Mouse (Mus musculus): Measurements from ENCODE around the gene Cmtm1.
A peak's percentile ranks its signal among the peaks of the same experiment; 100 is the strongest.
"Not testable (repeated sequence)": the region's sequence is repeated elsewhere in the genome, so short reads cannot be mapped to it uniquely, and the experiment has no call there.

The Cmtm1 gene

DNA sequence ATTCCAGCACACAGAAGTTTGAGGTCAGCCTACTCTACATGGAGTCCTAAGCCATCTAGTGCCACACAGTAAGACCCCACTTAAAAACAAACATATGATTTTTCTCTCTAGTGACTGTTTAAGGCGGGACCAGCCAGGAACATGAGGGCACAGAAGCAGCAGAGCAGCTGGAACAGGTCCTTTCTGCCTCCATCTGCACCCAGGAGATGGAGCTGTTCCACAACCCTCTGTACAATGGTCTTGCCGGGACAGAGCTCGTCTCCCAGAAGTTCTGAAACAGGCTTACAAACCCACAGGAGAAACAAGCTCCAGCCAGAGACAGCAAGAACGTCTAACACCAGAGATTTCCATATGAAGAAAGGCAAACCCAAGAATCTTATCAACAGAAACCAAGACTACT, 3.4 kb upstream of the Cmtm1 start:
- DNase-seq, result no peak

DNA sequence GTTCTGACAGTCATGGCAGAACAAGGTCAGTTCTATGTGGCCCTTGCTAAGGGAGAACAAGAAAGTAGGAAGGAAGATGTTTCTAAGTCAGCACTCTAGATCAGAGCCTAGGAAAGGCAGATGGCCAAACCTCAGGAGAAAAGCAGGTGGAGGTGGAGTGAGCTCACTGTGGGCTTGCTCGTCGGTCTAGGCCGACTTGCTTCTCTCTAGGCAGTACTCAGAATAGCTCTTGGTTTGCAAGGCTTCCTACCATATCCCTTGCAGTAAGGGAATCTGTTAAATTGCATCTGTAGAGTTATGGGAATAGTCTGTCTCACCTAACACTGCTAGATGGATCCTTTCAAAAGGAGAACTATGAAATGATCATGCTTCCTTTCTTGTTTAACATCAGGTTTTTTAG, 2.1 kb upstream of the Cmtm1 start:
- not testable (repeated sequence) for DNase-seq

DNA sequence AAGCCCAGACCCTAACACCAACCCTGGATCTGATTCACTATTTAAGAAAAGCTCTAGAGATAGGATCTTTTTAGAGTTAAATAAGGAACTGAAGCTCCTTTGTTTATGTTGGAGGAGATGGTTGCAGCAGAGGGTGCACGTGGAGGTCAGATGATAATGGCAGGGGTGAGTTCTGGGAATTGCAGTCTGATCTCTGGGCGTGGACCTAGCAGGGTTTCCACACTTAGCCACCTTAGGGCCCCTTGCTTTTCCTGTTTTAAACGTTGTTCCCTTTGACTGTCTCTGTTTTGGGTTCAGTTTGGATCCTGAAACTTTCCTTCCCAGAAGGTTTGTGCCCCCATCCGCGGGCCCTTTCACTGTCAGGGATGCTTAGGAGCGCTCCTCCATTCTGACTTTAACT, 1.6 kb downstream of the Cmtm1 start:
- not testable (repeated sequence) for DNase-seq

DNA sequence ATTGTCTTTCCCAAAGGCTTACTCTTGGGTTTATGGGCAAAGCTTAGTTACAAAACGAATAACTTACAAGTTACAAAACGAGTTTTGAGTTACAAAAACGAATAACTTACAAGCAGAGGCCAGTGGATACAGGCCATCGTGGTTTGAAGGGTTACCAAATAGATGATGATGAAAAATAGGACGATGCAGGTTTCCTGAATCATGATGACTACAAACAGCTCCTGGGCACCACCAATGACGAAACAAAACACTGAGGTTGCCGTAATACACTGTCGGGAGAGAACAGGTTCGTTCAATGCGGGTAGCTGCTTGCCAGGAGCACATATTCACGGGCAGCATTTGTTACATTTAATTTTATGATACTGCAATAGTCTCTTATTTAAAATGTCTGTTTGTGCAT, 5.0 kb downstream of the Cmtm1 start:
- DNase-seq, result no peak

DNA sequence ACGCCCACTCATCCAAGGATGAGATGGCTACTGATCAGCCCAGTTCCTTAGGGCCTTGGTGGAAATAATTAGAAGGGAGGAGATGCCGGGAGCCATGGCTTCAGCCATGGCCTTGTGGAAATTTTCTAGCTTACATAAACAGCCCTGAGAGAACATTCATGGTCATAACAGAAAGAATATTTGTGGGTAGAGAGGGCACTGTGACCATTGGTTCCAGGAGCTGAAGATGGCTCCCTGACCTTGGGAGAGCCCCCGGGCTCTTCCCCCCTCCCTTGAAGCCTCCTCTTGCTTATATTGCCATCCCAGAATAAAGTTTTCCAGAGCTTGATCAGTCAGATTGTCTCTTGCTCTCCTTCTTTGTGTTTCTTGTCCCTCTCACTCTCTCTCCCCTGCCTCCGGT, 7.4 kb downstream of the Cmtm1 start:
- not testable (repeated sequence) for DNase-seq

DNA sequence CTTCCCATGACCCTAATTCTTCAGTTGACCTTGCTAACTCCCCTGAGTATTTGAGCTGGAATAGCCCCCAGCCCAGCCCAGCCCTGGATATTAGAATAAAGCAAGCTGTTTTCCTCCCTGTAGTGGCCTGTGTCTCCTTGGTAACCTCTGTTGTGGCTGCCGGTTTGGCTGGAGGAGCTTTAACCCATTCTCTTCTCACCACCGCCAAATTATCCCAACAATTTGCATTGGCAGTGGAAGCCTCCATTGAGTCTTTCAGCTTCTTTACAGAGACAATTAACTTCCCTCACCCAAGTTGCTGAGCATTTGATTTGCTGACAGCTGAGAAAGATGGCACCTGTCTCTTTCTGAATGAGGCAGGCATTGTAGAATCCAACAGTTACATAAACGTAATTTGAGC, 8.4 kb downstream of the Cmtm1 start:
- DNase-seq, result not testable (repeated sequence)

DNA sequence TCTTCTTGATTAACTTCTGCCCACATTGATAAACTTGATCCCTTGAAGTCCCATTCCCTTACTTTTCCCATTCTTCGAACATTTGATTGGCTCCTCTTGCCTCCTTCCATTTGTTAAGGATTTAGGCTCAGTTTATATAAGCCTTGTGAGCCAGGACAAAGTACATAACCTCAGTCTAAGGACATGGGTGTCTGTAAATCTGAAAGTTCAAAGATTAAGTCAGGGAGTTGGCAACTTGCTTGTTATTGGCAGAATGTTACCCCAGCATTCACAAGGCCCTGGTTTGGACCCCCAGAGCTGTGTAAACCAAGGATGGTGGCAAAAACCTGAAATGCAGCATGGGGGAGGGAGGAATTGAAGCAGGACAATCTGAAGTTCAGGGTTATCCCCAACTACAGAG, 15.5 kb downstream of the Cmtm1 start:
- DNase-seq, result no peak

DNA sequence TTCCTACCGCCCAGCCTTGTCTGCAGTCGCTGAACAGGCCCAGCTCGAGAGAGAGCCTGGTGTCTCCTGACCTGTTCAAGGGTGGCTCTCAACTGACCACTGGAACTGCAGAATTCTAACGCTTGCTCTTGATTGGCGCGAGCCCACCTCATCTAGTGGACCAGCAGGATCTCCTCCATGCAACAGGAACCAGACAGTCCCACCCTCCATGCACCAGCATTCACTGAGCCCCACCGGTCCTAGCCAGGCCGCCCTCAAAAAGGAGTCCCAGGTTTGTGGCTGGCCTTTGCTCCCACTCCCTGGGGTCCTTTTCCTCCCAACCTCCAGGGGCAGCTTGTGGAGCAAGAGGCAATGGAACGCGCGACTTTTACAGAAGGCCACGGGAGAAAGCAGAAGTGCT, 16.9 kb downstream of the Cmtm1 start, which contains the start of gene Cmtm2a:
TSS of gene Cmtm2a (minus strand) at position 101 of the 400 bp plus-strand sequence.
- not testable (repeated sequence) for DNase-seq

DNA sequence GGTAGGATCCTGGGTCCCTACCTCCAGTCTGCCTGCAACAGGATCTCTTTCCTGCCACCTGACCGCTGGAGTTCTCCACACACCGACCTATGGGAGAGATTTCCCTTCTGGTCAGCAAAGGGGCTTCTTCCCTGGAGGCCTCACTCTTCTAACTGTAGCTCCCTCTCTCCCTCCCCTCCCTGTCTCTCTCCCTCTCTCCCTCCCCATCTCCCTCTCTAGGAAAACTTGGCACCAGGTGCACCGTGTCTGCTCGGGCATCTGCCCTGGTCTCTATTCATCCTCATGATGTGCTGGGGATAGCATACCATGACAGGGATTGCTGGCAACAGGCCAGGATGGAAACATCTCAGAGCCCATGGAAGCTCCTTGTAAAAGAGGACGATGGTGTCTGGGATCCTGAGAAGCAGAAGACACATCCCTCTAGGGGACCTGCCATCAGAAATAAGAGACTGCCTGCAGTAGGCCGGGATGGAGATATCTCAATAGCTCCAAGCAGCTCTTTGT, 41.0 kb downstream of the Cmtm1 start:
- DNase-seq, result no peak

DNA sequence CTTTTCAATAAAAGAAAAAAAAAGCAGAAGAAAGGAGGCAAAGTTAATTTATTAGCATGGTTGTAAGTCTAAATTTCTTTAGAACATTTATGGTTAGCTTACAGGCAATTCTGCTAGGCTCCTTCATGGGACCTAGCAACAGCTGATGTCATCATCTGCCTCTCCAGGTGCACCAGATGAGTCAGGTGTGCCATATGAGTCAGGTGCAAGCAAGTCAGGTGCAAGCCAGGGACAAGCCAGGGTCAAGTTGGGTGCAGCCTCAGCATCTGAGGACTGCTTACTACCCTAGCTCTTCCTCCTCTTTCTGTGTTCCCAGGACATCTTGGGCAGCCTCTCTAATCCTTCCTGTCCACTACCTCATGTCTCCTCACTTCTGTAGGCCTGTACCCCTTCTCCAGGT, 41.6 kb downstream of the Cmtm1 start:
- no peak for DNase-seq

DNA sequence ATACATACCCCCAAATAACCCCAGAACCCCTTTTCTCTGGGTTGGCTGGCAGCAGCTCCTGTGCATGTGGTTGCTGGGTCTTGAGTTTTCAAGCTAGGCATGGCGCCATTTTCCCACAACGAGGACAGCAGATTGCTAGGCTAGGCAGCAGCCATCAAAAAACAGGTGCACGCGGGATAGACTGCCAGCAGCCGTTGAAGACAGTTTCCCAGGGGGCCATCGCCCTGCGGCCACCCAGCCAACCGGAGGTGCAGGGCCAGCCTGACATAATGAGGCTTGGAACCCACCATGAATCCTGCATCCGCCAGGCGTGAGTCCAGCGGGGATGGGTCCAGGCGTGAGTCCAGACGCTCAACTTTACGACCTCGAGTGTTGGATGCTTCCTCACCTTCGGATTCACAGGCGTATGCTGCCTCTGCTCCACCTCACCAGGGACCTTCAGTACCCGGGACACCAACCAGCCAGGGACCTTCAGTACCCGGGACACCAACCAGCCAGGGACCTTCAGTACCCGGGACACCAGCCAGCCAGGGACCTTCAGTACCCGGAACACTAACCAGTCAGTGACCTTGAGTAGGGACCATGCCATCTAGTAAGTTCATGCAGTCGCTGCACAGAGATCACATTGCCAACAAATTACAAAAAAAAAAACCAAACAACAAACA, 45.5 kb downstream of the Cmtm1 start:
- DNase-seq, result not testable (repeated sequence)

DNA sequence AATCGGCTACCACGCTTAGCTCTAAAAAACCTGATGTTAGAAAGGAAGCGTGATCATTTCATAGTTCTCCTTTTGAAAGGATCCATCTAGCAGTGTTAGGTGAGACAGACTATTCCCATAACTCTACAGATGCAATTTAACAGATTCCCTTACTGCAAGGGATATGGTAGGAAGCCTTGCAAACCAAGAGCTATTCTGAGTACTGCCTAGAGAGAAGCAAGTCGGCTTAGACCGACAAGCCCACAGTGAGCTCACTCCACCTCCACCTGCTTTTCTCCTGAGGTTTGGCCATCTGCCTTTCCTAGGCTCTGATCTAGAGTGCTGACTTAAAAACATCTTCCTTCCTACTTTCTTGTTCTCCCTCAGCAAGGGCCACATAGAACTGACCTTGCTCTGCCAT, 48.1 kb downstream of the Cmtm1 start:
- DNase-seq, result not testable (repeated sequence)

DNA sequence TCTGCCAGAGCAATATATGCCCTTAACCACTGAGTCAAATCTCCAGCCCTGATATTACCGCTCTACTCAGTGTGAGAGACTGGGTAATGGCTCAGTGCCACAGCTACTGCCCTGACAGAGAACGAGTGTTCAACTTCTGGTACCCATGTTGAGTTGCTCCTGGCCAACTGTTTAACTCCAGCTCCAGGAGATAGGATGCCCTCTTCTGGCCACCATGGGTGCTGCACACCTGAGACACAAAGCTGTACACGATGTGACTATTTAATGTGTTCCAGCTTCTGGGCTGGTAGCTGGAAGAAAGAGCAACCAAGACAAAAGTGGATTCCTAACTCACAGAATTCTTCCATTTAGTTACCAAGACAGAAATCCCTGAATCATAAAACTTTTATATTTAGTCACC, 56.9 kb downstream of the Cmtm1 start:
- DNase-seq, result peak; percentile 73

DNA sequence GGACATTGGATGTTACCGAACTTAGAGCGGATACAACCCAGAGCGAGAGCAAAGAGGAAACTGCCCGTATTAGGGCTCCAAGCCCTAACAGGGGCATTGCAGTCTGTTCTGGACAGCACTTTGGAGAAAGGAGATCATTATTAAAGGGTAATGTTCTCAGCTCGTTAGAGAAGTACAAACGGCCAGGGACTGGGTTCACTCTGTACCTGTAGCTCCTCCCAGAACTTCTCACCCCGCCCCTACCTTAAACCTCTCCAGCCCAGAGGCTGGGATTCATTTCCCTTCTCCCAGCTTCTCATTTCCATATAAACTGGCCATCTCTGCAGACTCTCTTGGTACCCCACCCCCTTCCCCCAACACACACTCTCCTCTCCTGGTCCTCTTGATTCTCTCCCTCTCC, 58.5 kb downstream of the Cmtm1 start:
- DNase-seq, result peak; percentile 35

DNA sequence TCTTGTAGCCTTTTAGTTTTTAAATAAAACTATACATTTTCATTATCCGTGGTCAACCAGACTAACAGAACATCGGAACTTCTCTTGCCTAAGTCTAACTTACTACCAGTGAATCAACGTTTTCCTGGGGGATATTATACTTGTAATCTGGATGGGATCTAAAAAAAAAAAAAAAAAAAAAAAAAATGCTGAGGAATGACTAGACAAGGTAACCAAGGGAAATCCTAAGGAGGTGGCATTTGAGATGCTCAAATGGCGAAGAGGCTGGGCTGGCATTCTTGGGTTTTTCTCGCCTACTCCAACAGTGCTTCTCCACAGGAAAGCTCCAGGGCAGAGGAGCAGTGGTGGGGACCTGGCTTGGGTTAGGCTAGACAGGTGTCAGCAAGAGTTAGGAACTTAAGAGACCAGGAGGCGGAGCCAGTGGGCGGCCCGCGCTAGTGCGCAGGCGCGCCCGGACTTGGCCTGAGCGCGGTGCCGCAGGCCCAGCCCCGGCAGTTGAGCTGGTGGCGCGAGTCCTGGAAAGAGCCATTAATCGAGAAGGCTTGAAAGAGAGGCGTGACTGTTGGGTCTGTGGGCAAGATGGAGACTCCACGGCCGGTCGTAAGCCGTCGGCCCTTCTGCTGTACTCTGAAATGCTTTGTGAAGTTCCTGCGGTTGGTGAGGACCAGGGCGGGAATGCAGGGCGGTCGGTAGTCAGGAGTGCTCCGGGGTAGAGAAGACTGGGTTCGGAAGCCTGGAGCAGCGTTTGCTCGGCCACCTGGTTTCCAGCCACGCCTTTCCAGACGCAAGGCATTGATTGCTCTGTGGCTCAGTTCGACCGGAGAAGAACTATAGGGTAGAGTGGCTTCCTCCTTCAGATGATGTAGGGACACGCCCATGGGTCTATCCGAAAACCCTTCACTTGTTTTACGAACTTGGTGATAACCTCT, 59.2 kb downstream of the Cmtm1 start, which contains the start of gene Cklf:
TSS of gene Cklf (plus strand) at position 423 of the 929 bp plus-strand sequence.
- DNase-seq, result peak; percentile 88

DNA sequence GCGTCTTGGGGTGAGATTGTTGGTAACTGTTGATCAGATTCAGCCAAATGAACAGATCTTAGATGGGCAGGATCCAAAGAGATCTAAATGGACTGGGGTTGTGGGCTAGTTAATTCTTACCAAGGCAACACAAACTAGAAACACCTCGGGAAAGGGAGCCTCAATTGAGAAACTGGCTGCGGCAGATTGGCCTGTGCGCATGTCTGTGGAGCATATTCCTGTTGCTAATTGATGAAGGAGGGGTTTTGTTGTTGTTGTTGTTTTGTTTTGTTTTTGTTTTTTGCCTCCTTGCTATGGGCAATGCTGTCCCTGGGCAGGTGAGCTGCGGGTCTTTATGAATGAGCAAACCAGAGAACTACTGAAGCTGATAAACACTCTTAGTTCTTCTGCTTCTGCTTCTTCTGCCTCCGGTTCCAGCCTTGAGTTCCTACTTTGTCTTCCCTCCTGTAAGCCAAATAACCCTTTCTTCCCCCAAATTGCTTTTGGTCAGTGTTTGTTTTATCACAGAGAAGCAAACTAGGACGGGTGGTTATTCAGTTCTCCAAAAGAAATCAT, 60.4 kb downstream of the Cmtm1 start:
- DNase-seq, result no peak

DNA sequence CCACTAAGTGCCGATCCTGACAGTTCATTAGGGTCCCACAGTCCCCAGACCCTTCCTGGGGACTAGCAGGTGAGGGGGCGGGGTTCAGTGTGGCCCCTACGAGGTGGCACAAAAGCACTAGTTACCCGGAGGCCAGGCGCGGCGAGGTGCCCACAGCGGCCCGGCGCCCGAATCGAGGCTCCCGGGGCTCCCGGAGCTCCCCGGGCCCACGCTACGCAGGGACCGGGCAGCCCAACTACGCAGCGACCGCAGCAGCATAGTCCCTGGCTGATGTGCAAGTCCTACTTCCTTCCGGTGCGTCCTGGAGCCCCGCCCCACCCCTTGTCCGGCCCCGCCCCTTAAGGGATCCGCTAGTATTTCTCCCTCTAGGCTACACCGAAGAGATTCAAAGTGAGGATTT, 61.7 kb downstream of the Cmtm1 start, which contains the start of gene Tk2:
TSS of gene Tk2 (minus strand) at position 283 of the 400 bp plus-strand sequence.
- DNase-seq, result peak; percentile 86

DNA sequence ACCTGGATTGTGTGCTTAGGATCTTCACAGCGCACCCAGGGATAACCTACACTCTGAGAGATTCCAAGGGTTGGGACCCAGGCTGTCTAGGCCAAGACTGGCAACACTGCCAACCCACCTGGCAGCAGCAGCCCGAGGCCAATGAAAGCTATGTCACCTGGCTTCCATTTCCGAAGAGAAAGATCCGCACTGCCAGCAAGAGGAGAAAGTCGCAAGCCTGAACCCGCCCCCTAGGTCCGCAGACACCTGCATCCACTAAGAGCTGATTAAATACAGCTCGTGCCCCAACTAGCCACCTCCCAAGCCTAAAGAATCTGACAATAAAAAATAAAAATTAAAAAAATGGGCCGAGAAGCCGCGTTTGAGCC, 62.1 kb downstream of the Cmtm1 start:
- peak; percentile 51 for DNase-seq

DNA sequence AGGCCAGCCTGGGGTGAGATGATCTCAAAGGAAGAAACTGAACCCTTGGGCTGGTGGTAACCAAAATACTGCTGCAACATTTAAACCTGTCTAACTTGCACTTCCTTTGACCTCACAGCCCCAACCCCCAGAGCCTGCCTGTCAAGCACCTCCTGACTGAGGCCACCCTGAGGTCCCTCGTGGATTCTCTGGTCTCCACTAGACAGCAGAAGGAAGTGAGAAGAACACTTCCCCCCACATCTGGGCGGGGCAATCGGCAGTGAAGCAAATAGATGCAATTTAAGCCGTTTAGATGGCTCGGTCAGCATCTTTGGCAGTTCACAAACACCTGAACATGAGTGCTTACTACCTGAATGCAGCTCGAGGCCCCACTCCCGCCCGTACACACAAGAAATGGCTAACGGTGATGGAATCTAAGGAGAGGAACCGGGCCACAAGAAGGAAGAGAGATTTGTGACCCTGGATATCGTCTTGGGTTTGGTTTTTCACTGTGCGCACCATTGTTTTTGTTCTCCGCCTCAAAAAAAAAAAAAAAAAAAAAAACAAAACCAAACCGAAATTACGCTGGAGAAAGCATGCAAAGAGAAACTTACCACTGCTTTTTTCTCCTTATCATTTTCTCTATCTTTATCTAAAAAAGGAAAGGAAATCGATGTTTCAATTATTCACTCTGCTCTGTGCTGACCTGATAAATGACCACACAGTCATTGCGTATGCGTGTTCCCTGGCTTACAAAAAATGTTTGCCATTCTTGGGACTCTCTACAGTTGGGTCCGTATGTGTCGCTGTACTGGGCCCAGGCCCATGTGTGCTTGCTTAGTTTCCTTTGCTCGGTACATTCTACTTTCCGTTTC, 62.7 kb downstream of the Cmtm1 start:
- DNase-seq, result peak; percentile 59

DNA sequence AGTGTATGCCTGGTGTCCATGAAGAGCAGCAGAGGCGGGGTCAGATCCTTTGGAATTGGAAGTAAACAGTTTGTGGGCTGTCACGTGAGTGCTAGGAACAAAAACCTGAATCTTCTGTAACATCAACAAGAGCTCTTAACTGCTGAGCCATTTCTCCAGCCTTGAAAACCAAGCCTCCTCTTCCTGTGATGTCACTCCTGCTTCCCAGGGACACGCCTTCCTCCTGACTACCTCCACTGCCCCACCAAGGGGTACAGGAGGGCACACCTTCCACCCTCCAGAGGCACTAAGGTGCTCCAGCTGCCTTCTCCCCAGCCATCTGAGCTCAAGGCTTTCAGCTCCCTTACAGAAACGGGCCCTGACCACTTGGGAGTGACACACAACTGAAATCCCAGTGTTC, 63.3 kb downstream of the Cmtm1 start:
- no peak for DNase-seq

All from thymus, postnatal 4 days (tissue).